Mouse (Mus musculus): ENCODE results near the gene Tank. TPM values are rescaled to one million over a fixed set of nuclear protein-coding genes. Genes with fewer than 3 reads are reported as not detected.

The Tank gene
- polyA plus RNA-seq, 1 experiment from 2014 or later = 20.7 TPM

GRCm38 (mm10) chr2:61686533-61686932 is 108.1 kb downstream of the Tank start:
- H3K4me3 ChIP-seq (ENCODE audit: low read depth, low read length) = no peak overlapping the region
- H3K9ac ChIP-seq (ENCODE audit: low read length) = no peak overlapping the region
- no peaks in the 10 kb centered on the region for H3K4me1 ChIP-seq (replicated peaks; ENCODE audit: control insufficient read depth, insufficient read depth)
- DNase-seq (ENCODE audit: low spot score) = no peak
- TF ChIP-seq EP300 (optimal IDR thresholded peaks at IDR 0.05) (no peak), CTCF (IDR thresholded peaks at IDR 0.05; ENCODE audit: low read depth) (no peak)
- H3K9me3 ChIP-seq (ENCODE audit: control insufficient read depth, low read length) = no peaks in the 10 kb centered on the region
- H3K27ac ChIP-seq (replicated peaks) = no peak overlapping the region
- no peak for ATAC-seq (ENCODE audit: low FRiP score, low TSS enrichment)
- no peaks in the 10 kb centered on the region for H3K36me3 ChIP-seq (ENCODE audit: control insufficient read depth, insufficient read depth, low read length)
- H3K27me3 ChIP-seq (ENCODE audit: control insufficient read depth, insufficient read depth, low read length) = no peaks in the 10 kb centered on the region
- H3K4me2 ChIP-seq (replicated peaks; ENCODE audit: low read depth) = no peak overlapping the region
- 82% methylated on average over 1 of the region's 1 CpGs for WGBS

- Histone ChIP-seq H3K9ac (ENCODE audit: low read length) (no peak overlapping the region), H3K4me3 (ENCODE audit: low read depth, low read length) (no peak overlapping the region), H3K4me2 (replicated peaks; ENCODE audit: low read depth) (no peak overlapping the region), H3K36me3 (ENCODE audit: control insufficient read depth, insufficient read depth, low read length) (no peaks in the 10 kb centered on the region), H3K4me1 (replicated peaks; ENCODE audit: control insufficient read depth, insufficient read depth) (no peaks in the 10 kb centered on the region), H3K9me3 (ENCODE audit: control insufficient read depth, low read length) (no peaks in the 10 kb centered on the region), H3K27ac (replicated peaks) (no peak overlapping the region), H3K27me3 (ENCODE audit: control insufficient read depth, insufficient read depth, low read length) (no peaks in the 10 kb centered on the region)
- DNase-seq (ENCODE audit: low spot score) = no peak
- no peak for TF ChIP-seq EP300 (optimal IDR thresholded peaks at IDR 0.05)
- no peak for TF ChIP-seq CTCF (IDR thresholded peaks at IDR 0.05; ENCODE audit: low read depth)
- 81% methylated on average over 3 of the region's 3 CpGs for WGBS
- ATAC-seq (ENCODE audit: low FRiP score, low TSS enrichment) = no peak
Observed at GRCm38 (mm10) chr2:61689086-61689485, 110.7 kb downstream of the Tank start.

Other genes with a start within 250 kb of the Tank start
- 118 and 128 TPM in 2 replicates for gene Psmd14, start 133.1 kb downstream of the Tank start, polyA plus RNA-seq (2015; fragmentation: Nextera tagmentation; extraction: Ambion mirVana)
- not detected in 2 replicates for gene Tbr1, start 224.3 kb downstream of the Tank start, polyA plus RNA-seq (2015; fragmentation: Nextera tagmentation; extraction: Ambion mirVana)